Mouse (Mus musculus): Measurements from ENCODE around the gene Brwd1.
"Not testable (repeated sequence)": the region's sequence is repeated elsewhere in the genome, so short reads cannot be mapped to it uniquely, and the experiment has no call there.

Gene Brwd1

DNA sequence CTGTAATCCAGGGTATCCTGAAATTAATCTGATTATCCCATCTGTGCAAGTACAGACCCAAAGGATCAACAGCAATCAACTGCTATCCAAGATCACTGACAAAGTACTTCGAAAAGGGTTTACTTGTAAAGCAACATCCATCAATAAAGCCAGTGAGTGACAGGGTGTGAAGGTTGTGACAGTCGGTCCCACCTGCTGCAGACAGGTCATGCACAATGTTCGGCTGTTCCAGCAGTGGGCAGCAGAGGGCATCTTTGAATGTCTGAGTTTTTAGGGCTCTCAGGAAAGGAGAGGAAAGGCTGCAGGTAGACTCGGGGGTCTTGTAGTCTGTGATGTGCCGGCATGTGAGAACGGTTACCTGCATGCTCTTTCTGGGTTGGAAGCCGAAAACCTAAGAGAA lies 98.7 kb downstream of the Brwd1 start:
- no peak for DNase-seq (ENCODE audit: low spot score in 2 of 2)

DNA sequence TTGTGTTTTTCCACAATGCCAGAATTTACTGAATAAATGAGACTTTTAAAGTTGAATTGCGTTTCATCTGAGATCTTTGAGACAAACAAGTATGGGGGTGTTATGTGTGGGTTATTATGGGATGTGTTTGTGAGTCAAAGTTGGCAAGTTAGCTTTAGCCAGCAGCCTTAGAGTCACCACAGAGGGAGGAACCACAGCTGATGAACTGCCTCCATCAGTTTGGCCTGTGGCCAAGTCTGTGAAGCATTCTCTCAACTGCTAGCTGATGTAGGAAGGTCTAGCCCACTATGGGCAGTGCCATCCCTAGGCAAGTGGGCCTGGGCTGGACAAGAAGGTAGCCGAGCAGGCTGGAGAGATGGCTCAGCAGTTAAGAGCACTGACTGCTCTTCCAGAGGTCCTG lies 111.5 kb downstream of the Brwd1 start:
- DNase-seq (ENCODE audit: low spot score in 2 of 2), result no peak

DNA sequence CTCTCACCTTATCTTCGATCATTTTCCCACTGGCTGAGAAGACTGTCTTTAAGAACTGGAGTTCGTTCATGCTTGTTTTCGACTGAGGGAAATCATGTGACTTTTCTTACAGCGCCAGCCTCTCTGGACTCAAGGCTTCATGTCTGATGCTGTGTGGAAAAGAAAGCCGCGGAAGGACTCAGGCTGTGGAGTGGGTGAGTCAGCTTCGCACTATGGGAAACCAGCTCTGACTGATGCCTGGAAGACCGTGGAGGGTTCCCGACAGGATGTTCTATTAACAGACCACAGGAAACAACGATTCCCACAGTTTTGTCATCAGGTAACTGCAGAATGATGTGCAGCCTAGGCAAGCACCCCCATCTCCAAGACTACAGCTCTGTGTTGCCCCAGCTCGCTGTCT lies 114.9 kb downstream of the Brwd1 start:
- DNase-seq (ENCODE audit: low spot score in 2 of 2), result peak in 1 of 2 experiments; percentile 9

DNA sequence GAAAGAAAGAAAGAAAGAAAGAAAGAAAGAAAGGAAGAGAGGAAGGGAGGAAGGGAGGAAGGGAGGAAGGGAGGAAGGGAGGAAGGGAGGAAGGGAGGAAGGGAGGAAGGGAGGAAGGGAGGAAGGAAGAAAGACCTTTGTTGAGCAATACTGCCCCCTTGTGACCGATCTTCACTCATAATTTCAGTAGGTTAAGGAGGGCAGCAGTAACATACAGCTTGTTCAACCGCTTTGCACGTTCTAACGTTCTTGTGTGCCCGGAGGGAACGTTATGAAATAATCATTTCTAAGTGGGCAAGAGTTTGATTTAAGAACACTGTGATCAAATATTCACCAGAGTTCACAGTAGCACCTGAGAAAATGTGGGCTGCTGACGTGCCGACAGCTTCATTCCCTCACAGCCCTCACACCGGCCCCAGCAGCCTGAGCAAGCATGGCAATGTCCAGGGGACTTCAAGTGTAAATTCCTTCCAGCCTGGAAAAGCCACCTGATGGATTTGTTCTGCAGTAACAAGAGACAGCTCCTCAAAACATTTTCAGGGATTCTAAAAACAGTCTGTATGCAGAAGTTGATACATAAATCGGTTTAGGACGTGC lies 117.8 kb downstream of the Brwd1 start:
- peak; percentile 8 to 47 for DNase-seq (ENCODE audit: low spot score in 2 of 2)

DNA sequence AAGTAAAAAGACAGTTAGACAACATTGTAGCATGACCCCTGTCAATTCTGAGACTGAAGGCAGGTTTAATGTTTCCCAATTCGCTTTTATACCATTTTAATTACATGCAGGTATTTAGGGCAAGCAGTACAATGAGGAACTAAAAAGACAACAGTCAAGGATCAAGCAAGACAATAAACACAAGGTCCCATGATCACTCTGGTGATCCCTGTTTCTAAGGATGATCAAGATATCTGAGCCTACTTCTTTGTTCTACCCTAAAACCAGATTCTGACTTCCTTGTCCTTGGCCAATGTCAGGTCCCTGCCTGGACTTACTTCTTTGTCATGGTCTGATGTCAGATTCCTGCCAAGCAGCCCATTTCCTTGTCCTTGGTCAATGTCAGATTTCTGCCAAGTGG lies 120.8 kb downstream of the Brwd1 start:
- DNase-seq (ENCODE audit: low spot score in 2 of 2), result not testable (repeated sequence)

DNA sequence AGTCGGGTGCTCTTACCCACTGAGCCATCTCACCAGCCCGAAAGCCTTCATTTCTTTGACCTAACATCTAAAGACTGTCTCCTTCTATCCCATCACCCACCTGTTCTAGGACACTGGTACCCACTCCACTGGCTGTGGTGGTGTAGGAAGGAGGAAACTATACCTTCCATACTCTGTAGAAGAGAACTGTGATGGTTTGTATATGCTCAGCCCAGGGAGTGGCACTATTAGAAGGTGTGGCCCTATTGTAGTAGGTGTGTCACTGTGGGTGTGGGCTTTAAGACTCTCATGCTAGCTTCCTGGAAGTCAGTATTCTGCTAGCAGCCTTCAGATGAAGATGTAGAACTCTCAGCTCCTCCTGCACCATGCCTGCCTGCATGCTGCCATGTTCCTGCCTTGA lies 121.6 kb downstream of the Brwd1 start:
- not testable (repeated sequence) for DNase-seq (ENCODE audit: low spot score in 2 of 2)

DNA sequence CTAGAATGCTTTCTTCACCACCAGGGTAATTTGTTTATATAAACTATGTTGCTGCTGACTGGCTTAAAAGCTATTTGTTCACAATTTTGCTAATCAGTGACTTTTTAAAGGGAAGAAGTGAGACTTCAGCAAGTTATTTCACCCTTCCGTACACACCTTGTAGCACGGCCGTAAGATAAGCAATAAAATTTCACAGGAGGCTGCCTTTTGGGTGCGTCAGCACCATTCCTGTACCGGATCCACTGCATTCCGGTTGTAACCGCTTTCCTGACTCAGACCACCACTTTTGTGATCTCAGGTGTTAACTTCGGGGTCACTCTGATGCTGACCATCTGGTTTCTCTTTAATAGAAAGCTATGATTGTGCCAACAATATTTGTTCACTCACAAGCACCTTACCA lies 124.2 kb downstream of the Brwd1 start:
- no peak for DNase-seq (ENCODE audit: low spot score in 2 of 2)

DNA sequence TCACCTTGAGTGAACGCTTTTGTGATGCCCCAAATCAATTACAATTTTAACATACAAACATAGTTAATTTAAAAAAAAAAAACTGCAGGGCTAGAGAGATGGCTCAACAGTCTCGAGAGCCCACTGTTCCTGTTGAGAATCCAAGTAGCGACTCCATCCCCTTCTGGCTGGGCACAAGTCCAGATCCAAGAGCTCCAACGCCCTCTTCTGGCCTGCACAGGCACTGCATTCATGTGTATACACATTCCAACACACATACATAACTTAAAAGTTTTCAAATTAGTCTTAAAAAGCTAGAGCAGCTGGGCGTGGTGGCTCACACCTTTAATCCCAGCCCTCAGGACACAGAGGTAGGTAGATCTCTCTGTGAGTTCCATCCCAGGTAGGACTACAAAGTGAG lies 125.7 kb downstream of the Brwd1 start:
- DNase-seq (ENCODE audit: low spot score in 2 of 2), result no peak

DNA sequence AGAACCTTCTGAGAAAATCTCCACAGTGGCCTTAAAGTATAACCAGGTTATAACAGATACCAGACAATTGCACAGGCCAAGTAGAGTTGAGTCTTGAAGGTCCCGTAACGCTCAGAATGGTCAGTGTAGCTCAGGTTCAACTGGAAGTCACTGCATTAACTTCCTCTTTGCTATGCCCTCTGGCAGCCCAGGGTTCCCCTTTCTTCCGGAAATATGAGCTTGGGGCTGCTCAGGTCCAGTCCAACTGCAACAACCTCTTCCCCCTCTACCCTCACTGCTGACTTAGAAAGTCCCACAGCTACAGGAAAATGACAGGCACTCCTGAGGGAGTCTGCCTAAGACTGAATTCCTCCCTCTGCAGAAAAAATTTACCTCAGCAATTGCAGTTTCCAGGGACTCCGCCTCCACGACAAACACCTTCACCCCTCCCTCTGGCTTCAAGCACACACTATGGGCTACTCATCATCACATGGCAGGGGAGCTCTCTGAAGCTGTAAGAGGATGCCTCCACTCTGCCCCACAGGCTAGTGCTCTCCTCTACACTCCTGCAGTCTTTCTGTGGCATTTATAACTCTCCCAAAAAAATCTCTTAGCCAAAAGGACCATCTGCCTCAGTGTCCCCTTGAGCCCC lies 126.5 kb downstream of the Brwd1 start:
- no peak for DNase-seq (ENCODE audit: low spot score in 2 of 2)

DNA sequence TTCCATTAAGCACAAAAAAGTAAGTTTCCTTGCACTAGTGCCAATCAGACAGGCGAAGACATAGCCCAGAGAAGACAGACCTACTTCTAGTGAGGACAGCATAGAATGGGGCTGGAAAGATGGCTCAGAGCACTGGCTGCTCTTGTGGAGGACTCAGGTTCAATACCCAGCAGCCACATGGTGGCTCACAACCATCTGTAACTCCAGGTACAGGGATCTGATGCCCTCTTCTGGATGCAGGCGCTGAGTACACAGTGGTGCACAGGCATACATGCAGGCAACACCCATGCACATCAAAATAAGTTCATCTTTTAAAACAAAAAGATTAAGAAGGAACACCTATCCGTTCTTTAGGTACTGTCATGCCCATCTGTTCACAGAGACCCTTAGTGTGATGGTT lies 128.0 kb downstream of the Brwd1 start:
- DNase-seq (ENCODE audit: low spot score in 2 of 2), result no peak

DNA sequence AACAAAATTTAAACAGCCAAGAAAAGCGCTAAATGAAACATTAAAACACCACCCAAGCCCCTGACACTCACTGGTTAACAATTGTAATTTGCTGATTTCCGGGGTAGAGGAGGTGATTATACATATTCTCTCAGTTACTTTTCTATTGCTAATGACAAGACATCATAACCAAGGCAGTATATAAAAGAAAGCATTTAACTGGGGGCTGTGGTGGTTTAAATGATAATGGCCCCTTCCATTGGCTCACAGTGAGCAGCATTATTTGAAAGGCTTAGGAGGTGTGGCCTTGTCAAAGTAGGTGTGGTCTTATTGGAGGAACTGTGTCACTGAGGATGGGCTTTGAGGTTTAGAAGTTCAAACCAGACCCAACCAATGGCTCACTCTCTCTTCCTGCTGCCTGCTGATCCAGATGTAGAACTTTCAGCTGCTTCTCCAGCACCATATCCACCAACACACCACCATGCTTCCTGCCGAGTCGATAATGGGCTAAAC lies 129.1 kb downstream of the Brwd1 start:
- no peak for DNase-seq (ENCODE audit: low spot score in 2 of 2)

DNA sequence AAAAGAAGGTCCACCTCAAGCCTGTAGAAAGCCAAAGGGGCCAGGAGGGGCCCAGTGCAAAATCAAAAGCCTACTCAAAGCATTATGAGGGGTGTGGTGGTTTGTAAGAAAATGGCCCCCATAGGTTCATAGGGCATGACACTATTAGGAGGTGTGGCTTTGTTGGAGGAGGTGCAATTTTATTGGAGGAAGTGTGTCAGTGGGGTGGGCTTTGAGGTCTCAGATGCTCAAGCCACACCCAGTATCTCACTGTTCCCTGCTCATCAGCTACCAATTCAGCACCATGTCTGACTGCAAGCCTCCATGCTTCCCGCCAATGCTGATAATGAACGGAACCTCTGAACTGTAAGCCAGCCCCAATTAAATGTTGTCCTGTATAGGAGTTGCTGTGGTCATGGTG lies 130.9 kb downstream of the Brwd1 start:
- no peak for DNase-seq (ENCODE audit: low spot score in 2 of 2)

DNA sequence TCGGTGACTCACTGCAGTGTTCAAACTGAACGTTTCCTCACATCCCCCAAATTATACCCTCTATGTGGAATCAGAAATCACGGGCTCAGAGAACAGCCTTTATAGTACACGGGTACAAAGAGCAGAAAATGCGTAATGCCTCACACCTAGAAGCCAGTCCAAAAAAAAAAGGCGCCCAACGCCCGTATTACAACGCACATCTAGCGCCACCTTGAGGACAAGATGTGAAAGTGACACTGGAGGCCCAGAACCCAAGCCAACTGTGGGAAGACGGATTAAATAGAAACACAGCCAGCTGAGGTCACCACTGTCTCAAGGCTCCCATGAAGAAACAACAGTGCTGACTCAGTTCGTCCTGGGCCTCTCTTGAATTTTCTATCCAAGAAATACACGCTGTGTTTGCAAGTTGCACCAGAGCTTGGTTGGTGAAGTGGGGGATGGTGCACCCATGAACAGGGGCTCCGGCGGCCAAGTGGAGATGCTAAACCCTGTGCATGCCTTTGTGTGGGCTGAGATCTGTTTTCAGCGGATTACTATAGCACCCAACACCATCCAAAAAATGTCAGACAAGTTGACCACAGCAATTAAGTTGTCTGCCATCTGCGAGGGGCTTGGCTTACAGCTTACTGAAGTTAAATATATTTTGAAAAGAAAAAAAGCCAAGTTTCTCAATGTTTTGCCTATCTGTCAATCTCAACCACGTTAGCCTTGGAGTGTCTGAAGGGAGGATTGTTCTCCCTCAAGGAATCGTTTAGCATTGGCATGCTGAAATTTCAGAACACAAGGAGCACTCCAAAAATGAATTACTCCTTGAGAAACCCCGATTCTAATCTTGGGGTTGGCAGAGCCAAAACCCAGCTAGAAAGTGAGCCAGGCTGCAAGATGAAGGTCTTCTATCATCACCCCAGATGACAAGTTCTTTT lies 136.7 kb downstream of the Brwd1 start:
- DNase-seq (ENCODE audit: low spot score in 2 of 2), result peak; percentile 67 to 82

DNA sequence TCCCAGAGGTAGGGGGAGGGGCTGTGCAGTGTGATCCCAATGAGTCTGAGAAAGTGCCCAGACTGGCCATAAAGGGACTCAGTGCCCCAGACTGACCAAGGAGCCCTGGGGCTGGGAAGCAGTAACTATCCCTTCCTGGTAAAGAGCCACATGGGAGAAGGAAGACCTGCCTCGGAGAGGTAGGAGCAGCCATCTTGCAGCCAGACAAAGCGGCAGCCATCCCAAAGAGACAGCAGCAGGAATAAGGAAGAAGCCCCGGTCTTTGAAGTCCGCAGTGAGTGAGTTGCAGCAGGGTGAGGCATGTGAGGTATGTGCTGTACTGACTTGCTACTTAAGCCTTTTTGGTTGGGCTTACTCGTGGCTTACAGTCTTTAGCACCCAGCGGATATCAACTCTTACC lies 139.1 kb downstream of the Brwd1 start:
- no peak for DNase-seq (ENCODE audit: low spot score in 2 of 2)
